Mouse (Mus musculus): ENCODE measurements around the gene F2.
A peak's percentile ranks its signal among the peaks of the same experiment; 100 is the strongest.

F2 gene

DNA sequence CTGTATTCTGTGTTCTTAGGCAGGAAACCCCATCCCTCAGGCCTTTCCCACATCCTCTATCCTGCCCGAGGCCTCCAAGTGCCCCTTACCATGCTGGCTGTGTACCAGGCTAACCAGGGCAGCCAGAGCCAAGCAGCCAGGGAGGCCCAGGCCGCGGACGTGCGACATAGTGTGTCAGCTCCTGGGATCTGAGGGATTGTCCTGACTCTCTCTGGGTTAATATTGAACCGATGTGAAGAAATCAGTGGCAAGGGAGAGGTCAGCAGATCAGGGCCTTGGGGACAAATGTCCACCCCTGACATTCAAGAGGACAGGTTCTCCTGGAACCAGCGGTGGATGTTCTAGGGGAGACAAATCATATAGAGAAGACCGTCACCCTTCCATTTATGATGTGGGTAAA is at the start of gene F2:
TSS of gene F2 (minus strand) at position 186 of the 400 bp plus-strand sequence.
- H3K36me3 ChIP-seq (ENCODE audit: control insufficient read depth, insufficient read depth, low read length, poor library complexity, severe bottlenecking), result no peaks in the 10 kb centered on the region
- no peak for DNase-seq (ENCODE audit: low read depth, low spot score)
- H3K27me3 ChIP-seq (ENCODE audit: control insufficient read depth, insufficient read depth, low read length, poor library complexity, severe bottlenecking), result no peaks in the 10 kb centered on the region

- no peak for DNase-seq (ENCODE audit: low read depth, low spot score)
- H3K36me3 ChIP-seq (ENCODE audit: control insufficient read depth, insufficient read depth, low read length, poor library complexity, severe bottlenecking), result peaks cover 5% of the 10 kb centered on the region
These were observed 47.7 kb upstream of the F2 start for GRCm38 (mm10) chr2:91683919-91684318.

DNA sequence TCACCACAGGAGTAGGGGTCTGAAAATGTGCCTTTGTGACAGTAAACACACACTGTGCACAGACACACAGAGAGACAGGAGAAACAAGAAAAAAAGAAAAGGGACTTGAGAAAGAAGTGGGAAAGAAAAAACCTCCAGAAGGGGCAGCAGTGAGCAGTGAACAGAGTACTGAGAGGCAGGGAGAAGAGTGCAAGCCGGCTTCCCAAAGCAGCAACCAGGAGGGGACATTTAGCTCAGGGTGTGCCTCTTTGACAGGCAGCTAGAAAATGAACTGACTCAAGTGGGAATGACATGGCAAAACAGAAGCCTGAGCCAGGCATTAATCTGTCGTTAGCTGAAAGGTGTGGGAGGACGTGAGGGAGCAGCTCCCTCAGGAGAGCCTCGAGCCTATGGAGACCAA is 46.6 kb upstream of the F2 start:
- Histone ChIP-seq H3K27me3 (ENCODE audit: control insufficient read depth, insufficient read depth, low read length, poor library complexity, severe bottlenecking) (no peaks in the 10 kb centered on the region), H3K36me3 (ENCODE audit: control insufficient read depth, insufficient read depth, low read length, poor library complexity, severe bottlenecking) (peaks cover 12% of the 10 kb centered on the region)
- peak; percentile 33 for DNase-seq (ENCODE audit: low read depth, low spot score)

More at GRCm38 (mm10) chr2:91683919-91684318, 47.7 kb upstream of the F2 start:
- H3K27me3 ChIP-seq (ENCODE audit: control insufficient read depth, insufficient read depth, low read length, poor library complexity, severe bottlenecking), result no peaks in the 10 kb centered on the region

- H3K27me3 ChIP-seq (ENCODE audit: control insufficient read depth, insufficient read depth, low read length, poor library complexity, severe bottlenecking), result no peaks in the 10 kb centered on the region
- no peak for DNase-seq (ENCODE audit: low read depth, low spot score)
- peaks cover 18% of the 10 kb centered on the region for H3K36me3 ChIP-seq (ENCODE audit: control insufficient read depth, insufficient read depth, low read length, poor library complexity, severe bottlenecking)
These were observed 40.7 kb upstream of the F2 start for GRCm38 (mm10) chr2:91676961-91677360.

DNA sequence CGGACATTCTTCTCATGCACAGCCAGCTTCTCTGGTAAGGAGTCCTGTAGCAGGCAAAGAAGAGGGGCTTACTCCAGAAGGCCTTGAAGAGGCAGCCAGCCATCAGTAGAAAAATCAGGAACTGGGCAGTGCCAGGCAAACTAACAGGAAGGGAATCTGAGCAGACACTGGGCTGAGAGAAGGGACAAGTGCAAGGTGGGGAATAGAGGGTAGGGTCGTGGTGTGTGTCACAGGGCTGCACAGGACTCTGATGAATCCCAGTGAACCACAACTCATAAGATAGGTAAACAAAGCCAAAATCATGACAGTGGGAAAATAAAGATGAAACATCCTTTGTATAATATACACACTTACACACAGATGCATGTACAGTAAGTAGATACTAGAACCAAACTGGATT is 40.2 kb upstream of the F2 start:
- Histone ChIP-seq H3K36me3 (ENCODE audit: control insufficient read depth, insufficient read depth, low read length, poor library complexity, severe bottlenecking) (peaks cover 17% of the 10 kb centered on the region), H3K27me3 (ENCODE audit: control insufficient read depth, insufficient read depth, low read length, poor library complexity, severe bottlenecking) (no peaks in the 10 kb centered on the region)
- no peak for DNase-seq (ENCODE audit: low read depth, low spot score)

- Histone ChIP-seq H3K36me3 (ENCODE audit: control insufficient read depth, insufficient read depth, low read length, poor library complexity, severe bottlenecking) (peaks cover 17% of the 10 kb centered on the region), H3K27me3 (ENCODE audit: control insufficient read depth, insufficient read depth, low read length, poor library complexity, severe bottlenecking) (no peaks in the 10 kb centered on the region)
- DNase-seq (ENCODE audit: low read depth, low spot score), result no peak
These were observed 38.7 kb upstream of the F2 start for GRCm38 (mm10) chr2:91674895-91675294.

- peaks cover 19% of the 10 kb centered on the region for H3K36me3 ChIP-seq (ENCODE audit: control insufficient read depth, insufficient read depth, low read length, poor library complexity, severe bottlenecking)
- no peaks in the 10 kb centered on the region for H3K27me3 ChIP-seq (ENCODE audit: control insufficient read depth, insufficient read depth, low read length, poor library complexity, severe bottlenecking)
- DNase-seq (ENCODE audit: low read depth, low spot score), result no peak
These were observed 37.4 kb upstream of the F2 start for GRCm38 (mm10) chr2:91673587-91673986.

DNA sequence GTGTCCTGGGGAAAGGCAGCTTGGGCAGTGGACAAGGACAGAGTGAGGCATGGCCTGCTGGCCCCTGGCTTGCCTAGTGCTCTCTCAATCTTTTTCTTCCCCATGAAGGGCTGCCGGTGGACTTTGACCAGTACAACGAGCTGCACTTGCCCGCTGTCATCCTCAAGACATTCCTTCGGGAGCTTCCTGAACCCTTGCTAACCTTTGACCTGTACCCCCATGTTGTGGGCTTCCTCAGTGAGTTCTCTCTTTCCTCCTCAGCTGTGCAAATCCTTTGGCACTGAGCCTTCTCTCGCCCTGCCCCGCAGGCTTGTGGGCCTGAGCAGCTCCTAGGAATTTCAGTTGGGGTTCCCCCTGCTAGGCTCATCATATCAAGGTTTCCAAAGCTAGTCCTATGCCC is 33.8 kb upstream of the F2 start:
- no peaks in the 10 kb centered on the region for H3K27me3 ChIP-seq (ENCODE audit: control insufficient read depth, insufficient read depth, low read length, poor library complexity, severe bottlenecking)
- H3K36me3 ChIP-seq (ENCODE audit: control insufficient read depth, insufficient read depth, low read length, poor library complexity, severe bottlenecking), result peaks cover 8% of the 10 kb centered on the region
- no peak for DNase-seq (ENCODE audit: low read depth, low spot score)

DNA sequence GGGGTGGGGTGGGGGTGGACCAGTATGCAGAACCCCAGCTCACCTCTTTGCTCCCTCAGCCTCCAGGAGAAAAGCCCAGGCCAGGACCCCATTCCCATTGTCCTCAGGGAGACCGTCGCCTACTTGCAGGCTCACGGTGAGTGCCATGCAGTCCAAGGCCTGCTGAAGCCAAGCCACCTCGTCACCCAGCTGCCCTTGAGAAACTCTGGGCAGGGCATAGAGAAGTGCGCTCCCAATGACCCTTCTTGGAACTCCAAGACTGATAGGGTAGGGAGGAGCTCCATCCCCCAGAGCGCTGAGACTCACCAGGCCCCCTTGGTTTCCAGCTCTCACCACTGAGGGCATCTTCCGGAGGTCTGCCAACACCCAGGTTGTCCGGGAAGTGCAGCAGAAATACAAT is 33.1 kb upstream of the F2 start:
- Histone ChIP-seq H3K36me3 (ENCODE audit: control insufficient read depth, insufficient read depth, low read length, poor library complexity, severe bottlenecking) (peaks cover 8% of the 10 kb centered on the region), H3K27me3 (ENCODE audit: control insufficient read depth, insufficient read depth, low read length, poor library complexity, severe bottlenecking) (no peaks in the 10 kb centered on the region)
- DNase-seq (ENCODE audit: low read depth, low spot score), result no peak

DNA sequence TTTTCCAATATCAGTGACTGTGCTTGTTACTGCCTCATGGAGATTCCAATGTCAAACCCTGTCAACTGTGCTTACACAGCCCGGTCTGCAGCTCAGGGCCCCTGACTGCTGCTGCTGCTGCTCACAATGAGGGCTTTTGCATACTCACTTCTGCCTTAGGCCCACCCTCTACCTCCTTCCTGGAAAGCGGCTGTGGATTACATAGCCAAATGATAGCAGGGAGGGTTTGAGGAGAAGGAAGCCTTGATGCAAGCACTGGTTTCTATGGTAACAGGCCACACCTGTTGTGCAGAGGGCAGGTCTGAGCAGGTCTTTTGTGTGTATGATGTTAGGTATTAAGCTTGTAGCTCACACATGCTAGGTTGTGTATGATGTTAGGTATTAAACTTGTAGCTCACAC is 31.5 kb upstream of the F2 start:
- no peaks in the 10 kb centered on the region for H3K27me3 ChIP-seq (ENCODE audit: control insufficient read depth, insufficient read depth, low read length, poor library complexity, severe bottlenecking)
- peaks cover 6% of the 10 kb centered on the region for H3K36me3 ChIP-seq (ENCODE audit: control insufficient read depth, insufficient read depth, low read length, poor library complexity, severe bottlenecking)
- DNase-seq (ENCODE audit: low read depth, low spot score), result no peak

- no peaks in the 10 kb centered on the region for H3K27me3 ChIP-seq (ENCODE audit: control insufficient read depth, insufficient read depth, low read length, poor library complexity, severe bottlenecking)
- H3K36me3 ChIP-seq (ENCODE audit: control insufficient read depth, insufficient read depth, low read length, poor library complexity, severe bottlenecking), result peaks cover 8% of the 10 kb centered on the region
- no peak for DNase-seq (ENCODE audit: low read depth, low spot score)
These were observed 30.2 kb upstream of the F2 start for GRCm38 (mm10) chr2:91666386-91666910.

DNA sequence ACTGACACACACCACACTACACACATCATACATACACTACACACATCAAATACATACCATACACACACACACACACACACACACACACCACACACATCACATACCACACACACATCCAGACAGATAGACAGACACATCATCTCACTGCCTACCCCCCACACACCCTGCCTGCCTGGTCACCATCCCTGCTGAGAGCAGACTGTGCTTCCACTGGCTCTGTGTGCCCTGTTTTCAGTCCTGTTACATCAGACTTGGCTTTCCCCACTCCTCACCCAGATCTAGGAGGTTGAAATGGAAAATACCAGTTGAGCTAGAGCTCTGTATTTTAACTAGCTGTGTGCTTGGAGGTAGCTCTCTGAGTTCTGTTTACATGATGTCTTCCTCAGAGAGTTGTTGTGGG is 28.6 kb upstream of the F2 start:
- Histone ChIP-seq H3K27me3 (ENCODE audit: control insufficient read depth, insufficient read depth, low read length, poor library complexity, severe bottlenecking) (no peaks in the 10 kb centered on the region), H3K36me3 (ENCODE audit: control insufficient read depth, insufficient read depth, low read length, poor library complexity, severe bottlenecking) (peaks cover 9% of the 10 kb centered on the region)
- DNase-seq (ENCODE audit: low read depth, low spot score), result no peak

DNA sequence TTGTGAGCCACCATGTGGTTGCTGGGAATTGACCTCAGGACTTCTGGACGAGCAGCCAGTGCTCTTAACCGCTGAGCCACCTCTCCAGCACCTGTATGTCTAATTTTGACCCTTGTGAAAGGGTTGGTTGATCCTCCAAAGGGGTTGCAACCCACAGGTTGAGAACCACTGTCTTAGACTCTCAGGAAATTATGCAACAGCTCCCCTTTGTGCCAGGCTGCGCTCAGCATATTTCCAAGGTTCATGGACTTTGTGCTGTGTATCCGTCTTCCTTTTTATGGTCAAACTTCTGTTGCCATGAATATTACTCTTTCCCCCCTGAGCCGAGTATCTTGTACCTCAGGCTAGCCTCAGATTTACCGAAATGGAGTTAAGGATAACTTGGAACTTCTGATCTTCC is 24.8 kb upstream of the F2 start:
- H3K36me3 ChIP-seq (ENCODE audit: control insufficient read depth, insufficient read depth, low read length, poor library complexity, severe bottlenecking), result peaks cover 4% of the 10 kb centered on the region
- DNase-seq (ENCODE audit: low read depth, low spot score), result no peak
- H3K27me3 ChIP-seq (ENCODE audit: control insufficient read depth, insufficient read depth, low read length, poor library complexity, severe bottlenecking), result no peaks in the 10 kb centered on the region

DNA sequence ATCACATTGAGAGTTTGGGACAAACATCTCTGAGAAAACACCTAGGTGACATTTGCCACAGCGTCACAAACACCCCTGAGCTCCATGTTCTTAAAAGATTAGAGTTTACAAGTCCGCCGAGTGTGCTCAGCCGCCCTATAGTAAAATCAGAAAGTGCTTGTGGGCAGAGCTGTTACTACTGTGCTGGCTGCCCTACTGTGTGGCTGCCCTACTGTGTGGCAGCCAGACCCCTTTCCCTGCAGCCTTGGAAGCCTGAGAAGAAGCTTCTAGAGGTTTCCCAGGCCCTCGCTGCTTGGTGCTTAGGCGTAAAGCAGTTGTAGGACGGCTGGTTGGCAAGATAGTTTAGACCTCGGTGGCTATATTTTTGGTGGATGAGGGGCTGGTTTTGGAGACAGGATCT is 23.4 kb upstream of the F2 start:
- no peak for DNase-seq (ENCODE audit: low read depth, low spot score)
- H3K36me3 ChIP-seq (ENCODE audit: control insufficient read depth, insufficient read depth, low read length, poor library complexity, severe bottlenecking), result peaks cover 6% of the 10 kb centered on the region
- no peaks in the 10 kb centered on the region for H3K27me3 ChIP-seq (ENCODE audit: control insufficient read depth, insufficient read depth, low read length, poor library complexity, severe bottlenecking)

- DNase-seq (ENCODE audit: low read depth, low spot score), result no peak
- no peaks in the 10 kb centered on the region for H3K27me3 ChIP-seq (ENCODE audit: control insufficient read depth, insufficient read depth, low read length, poor library complexity, severe bottlenecking)
- peaks cover 5% of the 10 kb centered on the region for H3K36me3 ChIP-seq (ENCODE audit: control insufficient read depth, insufficient read depth, low read length, poor library complexity, severe bottlenecking)
These were observed 20.6 kb upstream of the F2 start for GRCm38 (mm10) chr2:91656774-91657173.

DNA sequence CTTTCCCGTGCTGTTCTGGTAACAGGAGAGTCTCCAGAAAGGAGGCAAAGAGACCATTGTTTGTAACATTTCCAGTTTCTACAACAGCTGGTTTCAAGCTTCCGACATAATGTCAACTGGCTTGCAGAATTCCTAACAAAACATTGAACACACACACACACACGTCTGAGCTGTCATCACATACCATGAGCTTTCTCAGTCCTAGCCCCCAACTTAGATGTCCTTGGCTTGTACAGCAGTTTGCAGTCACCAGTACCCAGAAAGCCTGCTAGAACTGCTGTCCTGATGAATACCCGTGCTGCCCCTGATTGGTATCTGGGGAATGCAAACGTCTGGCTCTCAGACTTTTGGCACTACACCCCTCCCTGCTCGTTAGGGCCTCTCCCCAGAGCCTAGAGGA is 19.6 kb upstream of the F2 start:
- no peak for DNase-seq (ENCODE audit: low read depth, low spot score)
- no peaks in the 10 kb centered on the region for H3K27me3 ChIP-seq (ENCODE audit: control insufficient read depth, insufficient read depth, low read length, poor library complexity, severe bottlenecking)
- H3K36me3 ChIP-seq (ENCODE audit: control insufficient read depth, insufficient read depth, low read length, poor library complexity, severe bottlenecking), result peaks cover 5% of the 10 kb centered on the region

Data from splenic B cell, adult 2 months (primary cell).